27 mouse cellular contexts compared by ENCODE assay signal in genomic region chr9:43594814-43595213, GRCm38 (mm10).
"Had no signal": no experiment of that assay in that cellular context is flagged by ENCODE, and none has a peak within 500 bp of the region (broad histone marks: within the 10 kb centered on the region; RNA-seq: fewer than 3 reads in every experiment).

No protein-coding gene starts in this region.

- H3K27ac ChIP-seq: left cerebral cortex, adult 2 months; limb, embryonic 10.5 days; limb, embryonic 12.5 days; limb, embryonic 13.5 days; limb, embryonic 15.5 days; liver, embryonic 13.5 days; liver, embryonic 14.5 days; liver, embryonic 15.5 days; lung, embryonic 15.5 days; macrophage; midbrain, embryonic 10.5 days; midbrain, embryonic 12.5 days; midbrain, embryonic 15.5 days; neural tube, embryonic 12.5 days; neural tube, embryonic 13.5 days had no signal

- DNase-seq: layer of hippocampus, postnatal 36 days; left cerebral cortex, postnatal 4 days; liver, embryonic 13.5 days; lung, adult 18-20 months; lung, adult 2 months; lung, embryonic 14.5 days; lung, postnatal 14 days; lung, postnatal 4 days; midbrain, embryonic 14.5 days had no signal

- H3K4me3 ChIP-seq: left cerebral cortex, adult 2 months; limb, embryonic 10.5 days; limb, embryonic 12.5 days; limb, embryonic 13.5 days; limb, embryonic 15.5 days; liver, embryonic 13.5 days; liver, embryonic 15.5 days; lung, embryonic 15.5 days; megakaryocyte, embryonic 14.5 days; midbrain, embryonic 10.5 days; midbrain, embryonic 12.5 days; midbrain, embryonic 15.5 days; myocyte; neural tube, embryonic 12.5 days; neural tube, embryonic 13.5 days had no signal

- H3K27me3 ChIP-seq: limb, embryonic 13.5 days; limb, embryonic 15.5 days; liver, embryonic 13.5 days; liver, embryonic 15.5 days; lung, embryonic 15.5 days; midbrain, embryonic 12.5 days; midbrain, embryonic 15.5 days; neural tube, embryonic 12.5 days; neural tube, embryonic 13.5 days had no signal

- H3K4me1 ChIP-seq: limb, embryonic 10.5 days; limb, embryonic 12.5 days; limb, embryonic 13.5 days; limb, embryonic 15.5 days; liver, embryonic 13.5 days; liver, embryonic 15.5 days; lung, embryonic 15.5 days; megakaryocyte, embryonic 14.5 days; midbrain, embryonic 10.5 days; midbrain, embryonic 12.5 days; midbrain, embryonic 15.5 days; neural tube, embryonic 12.5 days; neural tube, embryonic 13.5 days had no signal

- H3K4me2 ChIP-seq: limb, embryonic 12.5 days; limb, embryonic 13.5 days; limb, embryonic 15.5 days; liver, embryonic 13.5 days; liver, embryonic 15.5 days; lung, embryonic 14.5 days; lung, embryonic 15.5 days; midbrain, embryonic 12.5 days; midbrain, embryonic 15.5 days; neural tube, embryonic 12.5 days; neural tube, embryonic 13.5 days had no signal

- ATAC-seq: lung, postnatal 0 days; midbrain, embryonic 15.5 days; midbrain, embryonic 16.5 days had no signal

- H3K9ac ChIP-seq: limb, embryonic 12.5 days; limb, embryonic 13.5 days; limb, embryonic 15.5 days; liver, embryonic 13.5 days; liver, embryonic 14.5 days; liver, embryonic 15.5 days; lung, embryonic 14.5 days; lung, embryonic 15.5 days; midbrain, embryonic 12.5 days; midbrain, embryonic 15.5 days; neural tube, embryonic 12.5 days; neural tube, embryonic 13.5 days had no signal

- H3K9me3 ChIP-seq: limb, embryonic 10.5 days; limb, embryonic 12.5 days; limb, embryonic 13.5 days; limb, embryonic 15.5 days; liver, embryonic 13.5 days; liver, embryonic 15.5 days; lung, embryonic 15.5 days; megakaryocyte, embryonic 14.5 days; midbrain, embryonic 10.5 days; midbrain, embryonic 12.5 days; midbrain, embryonic 15.5 days; neural tube, embryonic 12.5 days; neural tube, embryonic 13.5 days had no signal

- H3K36me3 ChIP-seq: limb, embryonic 10.5 days; limb, embryonic 12.5 days; limb, embryonic 13.5 days; limb, embryonic 15.5 days; liver, embryonic 13.5 days; liver, embryonic 15.5 days; lung, embryonic 15.5 days; midbrain, embryonic 10.5 days; midbrain, embryonic 12.5 days; midbrain, embryonic 15.5 days; neural tube, embryonic 12.5 days; neural tube, embryonic 13.5 days had no signal
